Mouse (Mus musculus) NIH3T3 (cell line): ENCODE data around the gene Tbata.

Experiments used
- DNase-seq: peaks from one replicate; pipeline ENCODE4 v3.0.0-alpha.2; 2012; ENCODE audit warnings: low read depth

The Tbata gene

GRCm38 (mm10) chr10:61167333-61168096 lies 4.2 kb upstream of the Tbata start:
- DNase-seq = no peak

DNA sequence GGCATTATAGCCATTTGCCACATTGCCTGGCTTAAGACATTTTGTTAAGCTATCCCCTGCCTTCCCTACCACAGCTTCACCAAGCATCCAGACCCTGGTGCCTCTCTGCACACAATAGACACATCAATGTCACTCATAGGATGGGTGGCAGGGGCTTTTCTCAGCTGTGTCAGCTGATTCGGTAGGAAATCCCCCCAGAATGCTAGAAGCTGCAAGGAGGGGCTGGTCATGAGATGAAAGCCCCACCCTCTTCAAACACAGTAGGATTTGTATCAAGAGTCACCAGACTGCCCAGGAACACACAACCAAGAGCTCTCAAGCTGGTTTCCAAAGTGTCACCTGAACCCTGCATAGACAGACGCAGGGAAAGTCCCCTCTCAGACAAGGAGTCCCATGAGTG lies 3.4 kb upstream of the Tbata start:
- DNase-seq = no peak

DNA sequence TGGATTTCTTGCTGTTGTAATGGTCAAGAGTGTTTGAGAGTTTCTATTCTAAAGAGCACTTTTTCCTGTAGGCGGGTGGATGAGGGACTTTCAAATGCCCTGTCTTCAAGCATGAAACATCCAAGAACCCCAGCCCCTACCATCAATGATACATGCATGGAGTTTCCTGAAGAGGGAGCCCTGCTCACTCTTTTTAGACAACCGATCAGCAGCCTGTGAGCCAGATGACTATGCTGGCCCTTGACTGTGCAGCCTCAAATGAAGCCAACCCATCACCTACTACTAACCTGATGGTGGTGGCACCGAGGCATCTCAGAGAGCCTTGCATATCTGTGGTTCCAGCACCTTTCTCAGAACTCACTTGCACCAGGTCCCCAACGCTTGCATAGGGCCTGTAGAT lies 742 bp downstream of the Tbata start:
- DNase-seq = peak; percentile 16

DNA sequence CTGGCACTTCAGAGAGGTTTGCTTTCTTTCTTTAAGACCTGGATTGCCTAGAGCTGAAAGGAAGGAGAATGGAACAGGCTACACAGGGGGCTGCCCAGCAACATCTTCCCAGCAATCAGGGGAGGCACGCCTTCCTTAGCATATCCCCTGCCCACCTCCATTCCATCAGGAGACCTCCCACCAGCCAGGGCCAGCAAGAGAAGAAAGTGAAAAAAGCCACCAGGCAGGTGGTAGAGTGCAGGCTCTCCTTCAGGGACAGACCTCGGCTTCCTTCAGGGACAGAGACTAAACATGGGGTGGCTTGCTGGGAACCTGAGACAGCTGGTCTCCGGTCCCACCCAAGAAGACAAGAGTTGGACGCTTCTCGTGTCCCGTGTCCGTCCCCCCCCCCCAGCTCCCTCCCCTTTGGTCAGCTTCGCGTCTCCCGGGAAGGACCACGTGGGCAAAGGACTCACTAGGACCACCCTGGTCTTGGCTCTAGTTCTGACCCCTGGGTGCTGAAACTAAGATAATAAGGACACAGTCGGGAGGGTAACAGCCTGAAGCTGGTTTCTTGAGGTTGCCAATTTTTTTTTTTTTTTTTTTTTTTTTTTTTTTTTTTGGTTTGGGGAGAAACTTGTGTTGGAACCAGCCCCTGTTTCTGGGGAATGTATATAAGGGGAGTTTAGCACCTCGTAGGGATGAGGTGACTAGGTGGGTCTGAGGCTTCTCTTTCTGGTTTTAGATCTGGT lies 3.1 kb downstream of the Tbata start:
- no peak for DNase-seq

GRCm38 (mm10) chr10:61175442-61176204 lies 3.9 kb downstream of the Tbata start:
- peak; percentile 80 for DNase-seq

DNA sequence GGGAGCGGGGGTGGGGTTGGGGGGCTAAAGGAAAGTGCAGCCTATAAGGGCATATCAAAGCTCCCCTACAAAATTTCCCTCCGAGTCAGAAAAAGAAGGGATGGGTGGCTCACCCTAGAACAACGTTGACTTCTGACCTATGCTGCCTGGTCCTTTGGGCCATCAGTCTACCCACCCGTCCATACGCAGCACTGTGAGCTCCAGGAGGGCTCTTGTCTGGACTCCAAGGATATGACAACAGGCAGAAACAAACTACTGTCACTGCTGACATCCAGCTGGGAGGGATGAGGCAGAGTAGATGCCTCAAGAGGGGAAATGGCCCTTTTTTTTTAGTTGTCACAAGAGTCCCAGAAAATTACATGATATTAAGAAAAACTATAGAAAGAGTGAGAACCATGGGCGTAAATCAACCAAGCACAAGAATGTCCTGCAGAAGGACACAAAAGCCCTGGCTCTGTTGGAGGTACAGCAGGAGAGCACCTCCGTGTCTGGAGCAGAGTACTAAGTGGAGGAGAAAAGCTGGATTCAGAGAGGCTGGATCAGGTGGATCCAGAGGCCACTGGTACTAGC lies 4.6 kb downstream of the Tbata start:
- no peak for DNase-seq

GRCm38 (mm10) chr10:61177751-61178150 lies 6.0 kb downstream of the Tbata start:
- no peak for DNase-seq

- DNase-seq = no peak
Measured at GRCm38 (mm10) chr10:61178687-61179086, 6.9 kb downstream of the Tbata start.

DNA sequence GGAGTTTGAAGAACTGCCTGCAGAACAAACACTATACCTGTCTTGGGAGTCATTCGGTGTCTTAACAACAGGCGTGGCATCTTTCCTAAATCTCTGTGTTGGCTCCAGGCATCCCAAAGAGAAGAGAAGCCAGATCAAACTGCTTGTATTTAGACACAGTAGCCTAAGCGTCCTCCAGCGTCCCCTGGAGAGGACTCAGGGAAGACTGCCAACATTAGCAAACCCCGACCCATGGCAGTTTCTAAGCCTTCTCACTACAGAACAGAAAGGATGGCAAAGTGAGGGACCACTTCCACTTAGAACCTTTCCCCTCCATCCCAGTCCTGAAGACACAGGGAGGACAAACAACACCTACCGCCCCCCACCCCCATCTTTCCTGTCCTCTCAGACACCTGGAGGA lies 8.2 kb downstream of the Tbata start:
- no peak for DNase-seq

DNA sequence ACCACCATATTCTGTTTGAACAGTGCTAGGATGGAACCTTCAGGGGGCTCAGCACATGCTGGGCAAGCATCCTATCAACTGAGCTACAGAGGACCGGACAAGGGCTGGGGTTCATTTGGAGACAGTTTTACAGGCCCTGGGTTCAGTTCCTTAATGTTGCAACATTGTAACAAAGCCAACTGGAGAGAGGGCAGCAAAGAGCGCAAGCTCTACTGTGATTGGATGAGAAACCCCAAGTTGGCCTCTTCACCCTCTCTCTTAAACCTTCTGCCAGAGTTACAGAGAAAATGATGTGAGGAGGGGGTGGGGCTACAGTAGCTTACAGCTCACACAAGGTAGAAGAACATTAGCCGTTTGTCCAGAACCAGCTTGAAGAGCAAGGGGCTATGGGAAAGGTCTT lies 15.2 kb downstream of the Tbata start:
- no peak for DNase-seq

- DNase-seq = no peak
Measured at GRCm38 (mm10) chr10:61188010-61188409, 16.3 kb downstream of the Tbata start.

- DNase-seq = no peak
Measured at GRCm38 (mm10) chr10:61194611-61195010, 22.9 kb downstream of the Tbata start.

DNA sequence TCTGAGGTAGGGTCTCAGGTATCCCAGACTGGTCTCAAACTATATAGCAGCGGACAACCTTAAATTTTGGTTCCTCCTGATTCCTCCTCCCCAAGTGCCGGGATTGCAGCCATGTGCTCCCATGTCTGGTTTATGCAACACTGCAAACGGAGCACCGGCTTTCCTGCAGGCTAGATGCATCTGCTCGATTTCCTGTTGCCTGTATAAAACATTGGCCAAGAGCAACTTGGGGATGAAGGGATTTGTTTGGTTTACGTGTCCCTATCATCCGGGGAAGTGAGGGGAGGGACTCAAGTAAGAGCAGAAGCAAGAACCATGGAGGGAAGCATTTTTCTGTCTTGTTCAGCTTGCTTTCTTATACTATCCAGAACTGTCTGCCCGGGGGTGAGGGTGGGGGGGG lies 23.5 kb downstream of the Tbata start:
- DNase-seq = no peak

DNA sequence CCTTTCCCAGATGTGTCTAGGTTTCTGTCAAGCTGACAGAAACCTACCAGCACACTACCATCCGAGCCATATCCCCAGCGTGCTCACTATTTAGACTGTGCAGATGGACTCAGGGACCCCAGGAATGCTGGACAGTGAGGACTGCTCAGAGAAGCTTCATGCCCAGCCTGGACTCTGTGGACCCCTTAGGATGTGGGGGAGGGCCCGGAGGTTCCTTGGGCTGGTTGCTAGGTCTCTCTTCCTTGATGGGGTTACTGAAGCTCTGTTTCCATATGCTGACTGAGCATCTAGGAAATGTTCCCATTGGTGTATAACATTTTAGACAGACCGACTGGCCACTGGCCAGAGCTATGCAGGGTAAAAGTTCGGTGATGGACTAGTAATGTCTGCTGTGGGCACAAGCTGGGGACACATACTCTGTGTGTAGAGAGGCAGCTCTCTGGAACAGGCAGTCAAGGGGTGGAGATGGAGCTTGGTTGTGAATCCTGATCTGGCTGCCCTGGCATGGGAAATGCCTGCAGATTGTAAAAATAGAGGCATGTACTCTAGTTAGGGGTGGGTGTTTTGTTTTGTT lies 24.1 kb downstream of the Tbata start:
- DNase-seq = no peak

DNA sequence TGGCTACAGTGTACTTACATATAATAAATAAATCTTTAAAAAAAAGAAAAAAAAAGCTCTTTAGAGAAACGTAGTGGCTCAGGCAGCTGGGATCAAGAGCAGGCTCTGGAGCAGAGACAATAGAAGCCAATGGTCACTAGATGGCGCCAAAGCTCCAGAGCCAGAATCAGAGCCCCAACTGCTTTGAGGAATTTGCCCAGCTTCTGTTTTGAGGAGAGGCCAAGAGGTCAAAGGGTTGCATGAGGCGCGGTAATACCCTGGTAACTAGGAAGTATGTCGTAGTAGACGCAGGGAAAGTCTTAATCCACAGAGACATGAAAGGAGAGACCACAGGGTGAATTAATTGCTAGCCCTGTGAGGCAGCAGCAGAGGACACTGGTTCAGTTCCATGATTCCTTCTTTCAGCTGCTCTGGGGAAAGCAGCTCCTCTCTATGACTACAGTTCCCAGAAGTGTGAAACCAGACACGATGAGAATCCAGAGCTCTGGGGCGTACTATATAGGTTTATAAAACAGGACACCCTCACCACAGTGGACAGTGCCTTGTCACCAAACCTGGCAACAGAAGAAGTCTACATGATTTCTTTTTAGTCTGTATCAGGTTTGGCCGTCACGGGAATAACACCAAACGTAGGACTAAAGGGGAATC lies 27.9 kb downstream of the Tbata start:
- peak; percentile 94 for DNase-seq

DNA sequence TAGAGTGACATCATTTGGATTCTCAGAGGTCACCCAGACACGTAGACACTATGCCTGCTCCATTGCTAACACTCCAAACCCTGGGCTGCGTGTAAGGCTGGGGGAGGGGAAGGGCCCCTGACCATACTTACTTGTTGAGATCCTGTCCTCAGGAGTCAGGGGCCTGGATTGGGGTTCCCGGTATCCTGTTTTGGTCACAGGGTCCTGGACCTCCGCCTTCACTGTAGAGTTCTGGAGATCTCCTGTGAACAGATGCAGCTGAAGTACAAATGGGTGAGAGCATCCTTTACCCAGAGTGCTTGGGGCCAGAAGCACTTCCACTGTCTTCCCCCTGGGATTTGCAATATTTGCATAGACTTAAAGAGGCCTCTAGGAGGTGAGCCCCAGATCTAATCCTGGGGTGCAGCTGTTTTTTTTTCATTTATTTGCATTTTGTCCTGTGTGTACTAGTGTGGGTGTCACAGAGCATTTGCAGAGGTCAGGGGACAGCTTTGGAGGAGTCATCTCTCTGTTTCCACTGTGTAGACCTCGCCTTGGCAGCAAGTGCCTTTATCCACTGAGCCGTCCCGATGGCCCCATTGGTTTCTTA lies 28.6 kb downstream of the Tbata start:
- no peak for DNase-seq

- no peak for DNase-seq
Measured at GRCm38 (mm10) chr10:61200998-61201397, 29.2 kb downstream of the Tbata start.

DNA sequence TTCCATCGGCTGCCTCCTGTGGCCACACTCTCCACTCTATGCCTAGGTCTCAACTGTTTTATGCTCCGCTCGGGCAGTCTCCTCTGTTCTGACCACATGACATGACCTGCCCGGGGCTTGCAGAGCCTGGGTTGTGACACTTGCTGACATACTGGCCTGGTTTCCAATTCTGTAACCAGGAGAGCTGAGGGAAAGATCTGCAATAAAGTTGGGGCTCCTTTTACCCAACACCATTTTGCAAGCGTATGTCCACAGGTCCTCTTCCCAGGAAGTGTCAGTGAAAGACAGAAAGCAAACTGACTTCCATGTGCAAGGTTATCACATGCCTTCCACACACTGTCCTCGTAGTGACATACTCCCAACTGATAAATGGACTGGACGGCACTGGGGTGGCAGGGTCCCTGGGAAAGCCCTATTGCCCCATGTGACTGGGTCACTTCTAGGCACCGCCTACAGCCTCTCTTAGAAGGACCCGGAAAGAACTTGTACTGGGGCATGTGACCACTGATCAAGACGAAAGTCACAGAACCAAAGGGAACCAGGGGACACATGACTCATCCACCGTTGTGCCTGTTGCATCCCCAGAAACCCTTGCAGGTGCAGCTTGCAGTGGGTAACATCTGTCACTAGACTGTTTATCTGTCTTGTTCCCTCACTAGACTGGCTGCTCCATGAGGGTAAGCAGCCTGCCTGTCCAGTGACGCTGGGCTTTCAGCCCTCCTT lies 30.0 kb downstream of the Tbata start:
- no peak for DNase-seq

DNA sequence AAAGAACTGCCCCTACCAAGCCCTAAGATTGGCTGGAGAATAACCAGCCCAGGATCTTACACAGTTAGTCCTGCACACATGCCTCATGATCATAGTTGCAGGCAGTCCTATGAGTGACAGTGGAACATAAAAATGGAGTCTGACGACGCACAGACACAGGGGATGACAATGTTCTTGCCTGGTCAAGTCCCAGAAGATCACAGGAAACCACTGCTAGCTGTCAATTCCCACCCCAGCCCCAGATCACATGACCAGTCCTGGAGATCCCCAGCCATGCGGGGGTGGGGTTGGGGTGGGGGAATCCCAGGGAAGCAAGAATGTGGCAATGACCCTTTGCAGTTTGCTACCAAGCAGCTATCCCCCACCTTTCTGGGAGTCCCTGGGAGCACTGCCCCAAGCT lies 32.2 kb downstream of the Tbata start:
- no peak for DNase-seq

- DNase-seq = no peak
Measured at GRCm38 (mm10) chr10:61208114-61208684, 36.4 kb downstream of the Tbata start.
